Comparison of ENCODE assay signal across 1 mouse cellular context in the genomic region with DNA sequence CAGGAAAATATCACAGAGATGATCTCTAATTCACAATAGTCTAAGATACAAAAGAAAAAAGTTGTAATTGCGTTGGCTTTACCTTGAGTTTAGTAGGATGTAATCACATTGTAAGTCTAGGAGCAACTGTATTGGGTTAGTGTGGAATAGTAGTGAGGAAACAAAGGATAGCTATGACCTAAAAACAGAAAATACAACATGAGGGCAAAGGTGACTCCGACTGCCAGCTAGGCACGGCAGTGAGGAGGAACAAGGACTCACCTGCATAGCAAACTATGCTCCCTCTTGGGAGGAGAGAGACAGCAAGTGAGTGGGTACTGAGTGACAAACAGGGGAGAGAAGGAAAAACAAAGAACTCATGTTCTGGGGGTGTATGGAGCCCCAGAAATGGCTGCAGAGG.
TF ChIP-seq lines count a peak whose summit lies in the region.

No protein-coding gene starts in this region.

TF ChIP-seq in CH12.LX, 34 proteins besides CTCF, POLR2A, EP300 and RAD21:
- TF ChIP-seq IRF4 (IDR thresholded peaks at IDR 0.05; ENCODE audit: low read depth, low read length): no peak
- no peak for TF ChIP-seq JUN (IDR thresholded peaks at IDR 0.05; ENCODE audit: insufficient read depth, low read depth, low read length)
- no peak for TF ChIP-seq TBP (conservative IDR thresholded peaks at IDR 0.05; ENCODE audit: low read depth, low read length)
- TF ChIP-seq RCOR1 (conservative IDR thresholded peaks at IDR 0.05; ENCODE audit: low read depth, low read length): no peak
- no peak for TF ChIP-seq ZNF384 (IDR thresholded peaks at IDR 0.05; ENCODE audit: low read depth, low read length)
- no peak for TF ChIP-seq ZKSCAN1 (IDR thresholded peaks at IDR 0.05; ENCODE audit: borderline replicate concordance, low read depth, low read length)
- no peak for TF ChIP-seq SIN3A (IDR thresholded peaks at IDR 0.05; ENCODE audit: low read length)
- no peak for TF ChIP-seq BHLHE40 (IDR thresholded peaks at IDR 0.05; ENCODE audit: low read depth, low read length)
- no peak for TF ChIP-seq CHD2 (IDR thresholded peaks at IDR 0.05; ENCODE audit: low read length)
- TF ChIP-seq PAX5 (IDR thresholded peaks at IDR 0.05; ENCODE audit: low read length): no peak
- no peak for TF ChIP-seq USF1 (IDR thresholded peaks at IDR 0.05; ENCODE audit: low read depth, low read length)
- TF ChIP-seq MXI1 (IDR thresholded peaks at IDR 0.05; ENCODE audit: low read depth, low read length): no peak
- TF ChIP-seq USF2 (conservative IDR thresholded peaks at IDR 0.05; ENCODE audit: low read depth, low read length): no peak
- no peak for TF ChIP-seq TCF12 (IDR thresholded peaks at IDR 0.05; ENCODE audit: low read depth, low read length)
- no peak for TF ChIP-seq POLR2AphosphoS2 (IDR thresholded peaks at IDR 0.05; ENCODE audit: low read depth, low read length)
- TF ChIP-seq NELFE (IDR thresholded peaks at IDR 0.05; ENCODE audit: low read depth, low read length): no peak
- TF ChIP-seq E2F4 (IDR thresholded peaks at IDR 0.05; ENCODE audit: insufficient replicate concordance, low read depth, low read length): no peak
- TF ChIP-seq MEF2A (IDR thresholded peaks at IDR 0.05; ENCODE audit: borderline replicate concordance, low read depth, low read length): no peak
